Comparison of ENCODE assay signal across 11 mouse cellular contexts in genomic region chr12:89558921-89559320, GRCm38 (mm10).
"Had no signal": no experiment of that assay in that cellular context is flagged by ENCODE, and none has a peak within 500 bp of the region (broad histone marks: within the 10 kb centered on the region; RNA-seq: fewer than 3 reads in every experiment).

No protein-coding gene starts in this region.

- ATAC-seq: liver, postnatal 0 days; lung, postnatal 0 days; midbrain, embryonic 16.5 days had no signal

- DNase-seq: liver, postnatal 0 days; lung, adult 2 months; lung, postnatal 14 days; lung, postnatal 36 days; midbrain, embryonic 14.5 days; right cerebral cortex, postnatal 14 days; thymus, adult 2 months; thymus, postnatal 25 days; thymus, postnatal 4 days had no signal
